Mouse (Mus musculus) kidney, postnatal 25 days (tissue): ENCODE results near the gene Aup1.

Experiments
- DNase-seq, 2 experiments: peaks; one replicate each; pipeline ENCODE4 v3.0.0; 2021; ENCODE audit warnings: mixed read lengths in 2 of 2

Aup1 gene

DNA sequence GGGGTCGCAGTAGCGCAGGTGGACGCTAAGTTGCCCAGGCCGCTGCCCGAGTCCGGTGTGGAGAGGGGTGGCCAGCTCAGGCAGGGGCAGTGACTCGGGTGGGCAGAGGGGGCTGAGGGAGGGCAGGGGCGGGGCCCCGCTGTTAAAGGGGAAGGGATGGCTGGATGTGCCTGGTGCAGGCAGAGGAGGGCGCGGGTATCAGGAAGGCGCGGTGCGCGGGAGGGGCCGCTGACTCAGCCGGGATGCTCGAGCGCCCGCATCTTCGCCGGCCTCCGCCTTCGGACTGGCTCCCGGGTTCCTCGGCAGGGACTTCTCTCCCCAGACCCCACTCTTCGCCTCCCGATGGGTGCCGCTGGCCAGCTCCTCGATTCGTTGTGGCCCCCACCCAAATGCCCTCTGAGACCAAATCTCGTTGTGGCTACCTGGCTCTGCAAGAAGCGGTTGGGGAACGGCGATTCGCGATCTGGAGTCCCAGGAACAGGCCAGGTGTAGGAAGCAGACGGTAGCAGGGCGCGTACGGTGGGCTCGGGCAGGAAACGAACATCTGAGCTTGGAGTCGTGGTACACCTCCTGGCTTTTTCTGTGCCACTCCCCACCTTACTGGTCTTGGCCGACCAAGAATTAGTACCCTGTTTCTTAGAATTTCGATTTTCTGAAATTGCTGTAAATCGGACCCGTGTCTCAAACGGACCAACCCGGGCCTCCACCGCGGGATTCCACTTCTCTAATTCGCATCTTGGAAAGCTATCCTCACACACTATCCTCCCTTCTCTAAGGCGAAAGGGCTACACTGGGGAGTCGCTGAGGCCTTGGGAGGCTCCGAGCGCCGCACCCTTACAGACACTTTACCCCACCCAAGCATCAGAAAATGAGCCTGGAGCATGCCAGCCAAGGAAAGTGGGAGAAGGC lies 16.2 kb downstream of the Aup1 start:
- no peak for DNase-seq

DNA sequence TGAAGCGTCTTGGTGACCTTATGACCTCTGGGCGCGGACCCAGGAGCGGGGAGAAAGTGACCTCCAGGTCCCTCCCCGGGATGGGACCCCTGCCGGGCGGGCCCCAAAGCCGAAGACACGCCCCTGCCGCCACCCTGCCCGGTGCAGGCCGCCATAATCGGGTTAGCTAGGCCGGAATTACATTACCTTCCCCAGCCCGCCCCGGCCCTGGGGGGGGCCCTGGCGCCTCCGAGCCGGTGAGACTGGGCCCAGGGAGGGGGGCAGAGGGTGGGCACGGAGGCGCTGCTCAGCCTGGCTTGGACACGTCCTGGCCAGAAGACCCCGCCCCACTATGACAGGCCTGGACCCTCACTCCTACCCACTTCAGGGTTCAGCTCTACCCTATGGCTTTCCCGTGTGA lies 16.9 kb downstream of the Aup1 start:
- DNase-seq = peak in 1 of 2 experiments; percentile 55

GRCm38 (mm10) chr6:83074979-83075378 lies 20.7 kb downstream of the Aup1 start:
- no peak for DNase-seq

GRCm38 (mm10) chr6:83077630-83078323 lies 23.5 kb downstream of the Aup1 start, which contains the start of gene Pcgf1:
Gene Pcgf1 (plus strand): TSS chr6:83077869.
- DNase-seq = no peak

GRCm38 (mm10) chr6:83078324-83078858 lies 24.1 kb downstream of the Aup1 start:
- peak; percentile 99 to 100 for DNase-seq

DNA sequence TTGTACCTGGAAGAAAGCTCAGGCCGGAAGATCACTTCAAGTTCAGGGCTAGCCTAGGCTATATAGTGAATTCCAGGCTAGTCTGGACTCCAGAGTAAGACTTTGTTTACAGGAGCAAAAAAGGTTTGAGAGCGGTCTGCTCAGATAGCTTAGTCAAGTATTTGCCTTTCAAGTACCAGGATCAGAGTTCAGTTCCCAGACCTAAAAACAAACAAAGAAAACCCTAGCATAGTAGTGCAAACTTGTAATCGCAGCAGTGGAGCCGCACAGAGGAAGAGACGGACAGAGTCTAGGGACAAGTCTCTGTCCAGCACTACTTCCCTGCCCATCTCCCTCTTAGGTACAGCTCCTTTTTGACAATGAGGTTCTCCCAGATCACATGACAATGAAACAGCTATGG lies 25.9 kb downstream of the Aup1 start:
- DNase-seq = no peak

DNA sequence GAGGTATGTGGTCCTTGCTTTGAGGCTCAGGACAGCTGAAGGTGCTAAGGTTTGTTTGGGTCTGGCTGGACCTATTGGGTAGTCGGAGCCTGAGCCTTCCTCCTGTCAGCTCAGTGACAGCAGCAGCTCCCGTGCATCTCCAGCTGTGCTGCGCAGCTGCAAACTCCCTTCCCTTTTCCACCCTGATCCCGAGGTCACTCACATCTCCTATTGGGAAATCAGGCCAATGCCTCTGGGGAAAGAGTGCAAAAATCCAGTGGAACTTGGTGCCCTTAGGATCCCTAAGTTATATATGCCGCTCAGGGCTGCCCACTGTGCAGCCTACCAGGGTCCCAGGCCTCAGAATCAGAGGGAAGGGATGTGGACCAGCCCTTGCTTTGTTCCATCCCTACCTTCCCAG lies 29.2 kb downstream of the Aup1 start:
- no peak for DNase-seq

- peak in 1 of 2 experiments; percentile 56 for DNase-seq
These were observed 30.2 kb downstream of the Aup1 start for GRCm38 (mm10) chr6:83084477-83084876.

DNA sequence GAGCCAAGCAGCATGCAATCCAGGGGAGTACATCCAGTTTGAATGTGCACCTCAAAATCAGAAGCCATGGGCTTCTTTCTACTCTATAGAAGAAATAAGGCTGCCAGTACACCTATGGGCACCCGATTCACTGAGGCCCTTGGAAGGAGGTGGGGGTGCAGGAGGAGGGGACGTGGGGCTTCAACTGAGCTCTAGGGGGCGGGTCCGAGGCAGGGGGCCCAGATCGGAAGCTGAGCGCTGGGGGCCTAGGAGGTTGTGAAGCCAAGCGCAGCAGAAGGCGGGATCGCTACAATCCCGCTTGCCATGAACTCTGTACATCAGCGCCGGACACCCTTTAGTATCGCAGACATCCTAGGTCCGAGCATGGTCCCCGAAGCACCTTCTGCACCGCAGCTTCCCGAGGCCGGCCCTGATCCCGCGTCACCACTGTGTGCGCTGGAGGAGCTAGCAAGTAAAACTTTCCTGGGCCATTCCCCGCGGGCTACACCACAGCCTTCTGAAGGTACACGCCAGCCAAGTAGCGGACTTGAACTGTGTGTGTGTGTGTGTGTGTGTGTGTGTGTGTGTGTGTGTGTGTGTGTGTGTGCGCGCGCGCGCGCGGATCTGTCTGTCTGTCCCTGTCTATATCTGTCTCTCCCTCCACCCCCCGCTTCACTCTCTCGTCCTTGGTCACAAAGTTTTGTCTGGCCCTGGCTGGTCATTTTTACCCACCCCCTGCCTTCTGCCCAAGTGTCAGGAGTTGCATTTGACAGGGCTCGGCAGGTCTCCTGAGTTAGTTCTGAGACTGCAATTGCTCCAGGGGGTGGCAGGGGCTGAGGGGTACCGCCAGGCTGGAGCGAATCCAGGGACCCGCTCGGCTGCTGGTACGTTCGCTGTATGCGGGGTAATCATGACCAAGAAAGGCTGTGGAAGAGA lies 32.1 kb downstream of the Aup1 start, which contains the start of gene Lbx2:
Gene Lbx2, plus strand, starts transcription at position 247 of the 915 bp plus-strand sequence.
- DNase-seq = no peak

DNA sequence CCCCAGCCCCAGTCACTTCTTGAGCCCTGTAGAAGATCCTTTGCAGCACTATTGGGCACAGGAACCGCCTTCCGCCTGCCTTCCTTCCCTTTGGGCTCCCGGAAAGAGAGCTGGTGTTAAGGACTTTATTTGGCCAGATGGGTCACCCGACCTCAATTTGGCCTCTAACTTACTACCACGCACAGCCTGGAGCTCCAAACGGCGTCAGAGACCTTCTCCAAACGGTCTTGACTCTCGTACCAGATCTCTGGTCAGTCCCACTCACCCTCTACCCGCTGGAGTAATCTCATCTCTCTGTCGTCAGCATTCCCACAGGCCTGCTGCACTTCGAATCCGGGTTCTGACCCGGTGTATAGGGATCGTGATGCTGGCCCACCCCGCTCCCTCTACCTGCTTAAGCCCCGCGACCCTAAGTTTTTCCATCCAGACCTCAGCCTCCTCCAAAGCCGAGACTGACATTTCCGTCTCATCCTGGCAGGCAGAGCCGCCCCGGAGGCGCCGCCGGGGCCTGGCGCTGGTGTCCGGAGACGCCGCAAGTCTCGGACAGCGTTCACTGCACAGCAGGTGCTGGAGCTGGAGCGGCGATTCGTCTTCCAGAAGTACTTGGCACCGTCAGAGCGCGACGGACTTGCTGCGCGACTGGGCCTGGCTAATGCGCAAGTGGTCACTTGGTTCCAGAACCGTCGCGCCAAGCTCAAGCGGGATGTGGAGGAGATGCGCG lies 33.0 kb downstream of the Aup1 start:
- peak; percentile 51 to 69 for DNase-seq

DNA sequence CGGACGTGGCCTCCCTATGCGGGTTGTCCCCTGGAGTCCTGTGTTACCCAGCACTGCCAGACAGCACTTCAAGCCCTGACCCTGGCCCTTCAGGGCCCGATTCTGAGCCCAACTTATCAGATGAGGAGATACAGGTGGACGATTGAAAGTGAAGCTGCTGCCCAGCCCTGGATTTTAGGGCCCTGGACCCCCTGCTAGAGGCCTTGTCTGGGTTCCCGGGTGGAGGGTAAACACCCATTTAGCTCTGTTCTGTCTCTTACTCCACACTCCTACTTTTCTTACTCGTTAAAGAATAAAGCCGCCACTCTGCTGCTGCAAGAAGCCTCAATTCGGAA lies 33.6 kb downstream of the Aup1 start:
- no peak for DNase-seq

GRCm38 (mm10) chr6:83092416-83093127 lies 38.3 kb downstream of the Aup1 start:
- DNase-seq = peak; percentile 51 to 65

GRCm38 (mm10) chr6:83095968-83096367 lies 41.6 kb downstream of the Aup1 start:
- DNase-seq = no peak

DNA sequence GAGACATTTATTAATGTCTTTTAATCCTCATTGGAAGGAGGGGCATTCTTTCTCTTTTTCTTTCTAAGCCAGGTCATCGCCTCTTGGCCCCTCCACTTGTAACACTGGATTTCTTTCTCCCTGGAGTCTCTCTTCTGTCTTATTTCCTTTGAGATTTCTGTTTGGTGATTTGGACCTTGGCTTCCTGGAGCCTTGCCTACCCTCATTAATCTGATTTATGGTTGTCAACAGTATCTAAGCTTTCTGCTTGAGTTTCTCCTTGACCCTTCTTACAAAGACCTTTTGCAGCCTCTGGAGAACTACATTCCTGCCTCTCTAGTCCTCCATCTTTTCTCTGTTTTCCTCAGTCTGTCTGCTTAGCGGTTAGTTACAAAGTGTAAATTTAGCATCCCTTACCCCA lies 44.1 kb downstream of the Aup1 start:
- DNase-seq = peak in 1 of 2 experiments; percentile 68

DNA sequence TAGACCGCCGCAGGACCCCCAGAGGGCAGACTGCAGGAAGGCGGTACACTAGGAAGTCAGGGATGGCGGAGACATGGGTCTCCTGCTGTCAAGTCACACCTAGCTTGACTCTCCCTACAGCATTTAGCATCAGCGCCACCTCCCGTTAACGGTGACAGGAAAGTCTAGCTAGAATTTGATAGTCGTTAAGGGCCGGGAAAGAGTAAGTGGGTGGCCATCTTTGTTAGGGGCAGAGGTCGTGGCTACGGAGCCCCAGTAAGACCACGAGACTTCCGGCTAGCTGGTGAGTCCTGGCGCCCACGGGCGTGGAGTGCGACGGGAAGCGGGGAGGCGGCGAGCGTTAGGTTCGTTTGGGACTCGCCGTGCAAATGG lies 47.0 kb downstream of the Aup1 start, which contains the start of the genes Ccdc142 and Gm42688:
Gene Ccdc142, plus strand, starts transcription at position 286 of the 372 bp plus-strand sequence.
Gene Gm42688, plus strand, starts transcription at position 302 of the 372 bp plus-strand sequence.
- peak; percentile 94 to 96 for DNase-seq

DNA sequence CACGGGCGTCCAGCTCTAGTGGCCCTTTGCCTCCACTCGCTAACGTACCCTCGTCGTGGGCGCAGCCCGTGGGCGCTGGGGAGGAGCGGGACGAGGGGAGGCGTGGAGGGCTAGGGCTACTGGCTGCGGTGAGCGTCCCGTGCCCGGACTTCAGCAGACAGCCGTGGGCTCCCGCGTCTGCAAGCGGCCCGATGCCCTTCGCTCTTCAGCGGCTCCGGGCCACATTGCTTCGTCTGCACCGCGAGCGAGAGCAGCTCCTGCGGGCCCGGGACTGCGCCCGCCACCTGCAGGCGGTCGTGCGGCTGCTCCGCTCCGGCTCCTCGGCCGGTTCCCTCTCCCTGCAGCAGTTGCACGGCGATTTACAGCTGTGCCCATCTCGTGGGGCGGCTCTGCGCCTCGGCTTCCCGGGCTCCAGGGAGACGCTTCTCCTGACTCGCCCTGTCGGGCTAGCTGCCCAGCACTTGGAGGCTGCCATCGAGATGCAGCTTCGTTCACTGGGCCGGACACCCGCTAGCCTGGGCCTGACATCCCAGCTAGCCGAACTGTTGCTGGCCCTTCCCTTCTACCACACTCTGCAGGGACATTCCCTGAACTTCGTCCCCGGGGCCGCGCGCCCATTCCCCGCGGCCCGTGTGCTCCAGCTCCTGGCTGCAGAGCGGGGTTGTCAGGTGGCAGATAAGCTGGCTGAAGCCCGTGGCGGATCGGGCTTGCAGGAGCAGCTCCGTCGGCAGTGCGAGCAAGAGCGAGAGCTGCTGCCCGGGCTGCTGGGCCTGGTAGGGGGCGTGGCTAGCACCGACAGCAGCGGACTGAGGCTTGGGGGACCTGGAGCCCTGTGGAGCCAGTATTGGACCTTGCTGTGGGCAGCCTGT lies 47.6 kb downstream of the Aup1 start:
- DNase-seq = peak; percentile 67 to 83

DNA sequence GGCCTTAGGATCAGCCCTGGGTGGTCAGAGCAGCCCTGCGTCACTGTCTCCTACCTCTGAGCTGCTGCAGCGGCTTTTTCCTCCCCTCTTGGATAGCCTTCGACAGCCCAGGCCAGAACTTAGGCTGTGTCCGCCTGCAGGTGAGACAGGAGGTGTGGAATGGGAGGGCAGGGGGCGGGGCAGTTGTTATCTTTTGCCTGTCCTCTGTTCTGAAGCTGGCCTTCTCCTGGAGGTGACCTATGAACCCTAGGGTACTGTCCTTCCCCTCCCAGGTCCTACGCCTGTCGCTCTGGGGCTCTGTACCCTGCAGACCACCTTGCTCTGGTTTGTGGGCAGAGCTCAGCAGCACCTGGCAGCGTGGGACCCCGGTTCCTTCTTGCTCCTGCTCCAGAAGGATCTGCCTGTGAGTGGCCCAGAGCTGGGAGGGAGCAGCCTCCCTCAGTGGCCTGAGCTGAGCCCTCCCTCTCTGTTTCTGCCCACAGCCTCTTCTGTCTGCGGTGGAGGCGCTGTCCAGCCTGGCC lies 48.9 kb downstream of the Aup1 start:
- DNase-seq = no peak

DNA sequence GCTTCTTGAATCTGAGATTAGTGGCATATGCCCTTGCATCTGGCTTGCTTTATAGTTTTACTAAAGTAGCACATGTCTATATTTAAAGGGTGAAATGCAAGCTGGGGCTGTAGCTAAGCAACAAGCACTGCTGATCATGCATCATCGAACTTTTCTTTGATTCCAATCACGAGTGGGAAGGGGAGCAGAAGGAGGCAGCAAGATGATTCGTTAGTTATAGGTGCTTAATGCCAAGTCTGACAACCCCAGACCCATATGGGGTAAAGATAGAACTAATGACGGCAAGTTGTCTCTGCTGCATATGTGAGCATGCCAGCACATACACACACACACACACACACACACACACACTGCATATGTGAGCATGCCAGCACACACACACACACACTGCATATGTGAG lies 49.8 kb downstream of the Aup1 start:
- no peak for DNase-seq
